Mouse (Mus musculus): ENCODE results near the gene Tmem19. TPM values are rescaled to one million over a fixed set of nuclear protein-coding genes. Genes with fewer than 3 reads are reported as not detected.

Gene Tmem19
- polyA plus RNA-seq, 1 experiment from 2014 or later = 26.5 TPM

- Histone ChIP-seq H3K36me3 (ENCODE audit: control insufficient read depth, insufficient read depth, low read length) (peaks cover 1% of the 10 kb centered on the region), H3K4me1 (replicated peaks; ENCODE audit: control insufficient read depth, insufficient read depth, low read length) (peaks cover 33% of the 10 kb centered on the region; the same call in 1 of the 2 replicates), H3K27ac (ENCODE audit: low read depth) (peak overlapping the region; percentile 98), H3K9ac (ENCODE audit: low read length) (peak overlapping the region; percentile 88), H3K27me3 (replicated peaks; ENCODE audit: control insufficient read depth, insufficient read depth, low read length) (no peaks in the 10 kb centered on the region), H3K4me3 (ENCODE audit: low read depth, low read length) (peak overlapping the region; percentile 79), H3K4me2 (ENCODE audit: low read length) (peak overlapping the region; percentile 68), H3K9me3 (ENCODE audit: control insufficient read depth, low read length) (no peaks in the 10 kb centered on the region)
- ATAC-seq (replicated peaks; ENCODE audit: low FRiP score, low TSS enrichment, low read depth) (no peak), DNase-seq (ENCODE audit: low spot score) (no peak)
- WGBS = 3% methylated on average over 15 of the region's 15 CpGs
Measured at GRCm38 (mm10) chr10:115383644-115384220, 21.4 kb upstream of the Tmem19 start.

- 45% methylated on average over 12 of the region's 12 CpGs for WGBS
- H3K36me3 ChIP-seq (ENCODE audit: control insufficient read depth, insufficient read depth, low read length) = no peaks in the 10 kb centered on the region; the same call in 1 of the 2 replicates
- ATAC-seq (replicated peaks; ENCODE audit: low FRiP score, low TSS enrichment, low read depth) (no peak), DNase-seq (ENCODE audit: low spot score) (no peak)
- no peaks in the 10 kb centered on the region for H3K9me3 ChIP-seq (ENCODE audit: control insufficient read depth, low read length)
- H3K4me1 ChIP-seq (replicated peaks; ENCODE audit: control insufficient read depth, insufficient read depth, low read length) = peaks cover 28% of the 10 kb centered on the region; the same call in 1 of the 2 replicates
- peak overlapping the region; percentile 79 for H3K4me3 ChIP-seq (ENCODE audit: low read depth, low read length)
- peak overlapping the region; percentile 98; the same call in 1 of the 2 replicates for H3K27ac ChIP-seq (ENCODE audit: low read depth)
- peak overlapping the region; percentile 88 for H3K9ac ChIP-seq (ENCODE audit: low read length)
- H3K27me3 ChIP-seq (replicated peaks; ENCODE audit: control insufficient read depth, insufficient read depth, low read length) = no peaks in the 10 kb centered on the region
- H3K4me2 ChIP-seq (ENCODE audit: low read length) = peak overlapping the region; percentile 68
Measured at GRCm38 (mm10) chr10:115382846-115383643, 20.7 kb upstream of the Tmem19 start.

DNA sequence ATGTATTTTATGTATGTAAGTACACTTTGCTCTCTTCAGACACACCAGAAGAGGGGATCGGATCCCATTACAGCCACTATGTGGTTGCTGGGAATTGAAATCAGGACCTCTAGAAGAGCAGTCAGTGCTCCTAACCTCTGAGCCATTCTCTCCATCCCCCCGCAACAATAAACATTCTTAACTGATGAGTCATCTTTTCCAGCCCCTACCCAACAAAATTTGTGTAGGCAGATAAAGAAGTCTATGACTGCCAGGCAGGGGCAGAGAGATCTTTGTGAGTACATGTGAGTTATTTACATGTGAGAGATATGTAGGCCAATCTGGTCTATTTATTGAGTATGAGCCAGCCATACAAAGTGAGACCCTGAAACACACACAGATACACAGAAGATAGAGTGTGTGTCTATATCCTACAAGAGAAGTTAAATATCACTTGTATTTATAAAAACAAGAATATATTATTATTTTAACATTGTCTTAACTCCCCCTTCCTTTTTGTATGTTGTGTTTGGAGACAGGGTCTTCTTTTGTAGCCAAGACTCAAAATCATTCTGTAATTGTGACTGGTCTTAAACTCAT is 19.3 kb upstream of the Tmem19 start:
- Histone ChIP-seq H3K9ac (ENCODE audit: low read length) (no peak overlapping the region), H3K4me2 (ENCODE audit: low read length) (no peak overlapping the region), H3K27me3 (replicated peaks; ENCODE audit: control insufficient read depth, insufficient read depth, low read length) (no peaks in the 10 kb centered on the region), H3K27ac (ENCODE audit: low read depth) (no peak overlapping the region), H3K9me3 (ENCODE audit: control insufficient read depth, low read length) (no peaks in the 10 kb centered on the region), H3K4me3 (ENCODE audit: low read depth, low read length) (no peak overlapping the region), H3K4me1 (replicated peaks; ENCODE audit: control insufficient read depth, insufficient read depth, low read length) (peaks cover 20% of the 10 kb centered on the region; the same call in 1 of the 2 replicates), H3K36me3 (ENCODE audit: control insufficient read depth, insufficient read depth, low read length) (no peaks in the 10 kb centered on the region)
- no peak for DNase-seq (ENCODE audit: low spot score)
- no peak for ATAC-seq (replicated peaks; ENCODE audit: low FRiP score, low TSS enrichment, low read depth)
- WGBS = 63% methylated on average over 2 of the region's 2 CpGs

- DNase-seq (ENCODE audit: low spot score) (no peak), ATAC-seq (replicated peaks; ENCODE audit: low FRiP score, low TSS enrichment, low read depth) (no peak)
- H3K27ac ChIP-seq (ENCODE audit: low read depth) = no peak overlapping the region; the same call in 1 of the 2 replicates
- no peaks in the 10 kb centered on the region for H3K27me3 ChIP-seq (replicated peaks; ENCODE audit: control insufficient read depth, insufficient read depth, low read length)
- no peaks in the 10 kb centered on the region for H3K9me3 ChIP-seq (ENCODE audit: control insufficient read depth, low read length)
- H3K4me2 ChIP-seq (ENCODE audit: low read length) = peak overlapping the region; percentile 90
- peaks cover 12% of the 10 kb centered on the region for H3K4me1 ChIP-seq (replicated peaks; ENCODE audit: control insufficient read depth, insufficient read depth, low read length)
- no peaks in the 10 kb centered on the region for H3K36me3 ChIP-seq (ENCODE audit: control insufficient read depth, insufficient read depth, low read length)
- WGBS = 83% methylated on average over 4 of the region's 4 CpGs
- peak overlapping the region; percentile 65; the same call in 1 of the 2 replicates for H3K4me3 ChIP-seq (ENCODE audit: low read depth, low read length)
- peak overlapping the region; percentile 53; the same call in 1 of the 2 replicates for H3K9ac ChIP-seq (ENCODE audit: low read length)
Measured at GRCm38 (mm10) chr10:115363151-115363550, 850 bp upstream of the Tmem19 start.

DNA sequence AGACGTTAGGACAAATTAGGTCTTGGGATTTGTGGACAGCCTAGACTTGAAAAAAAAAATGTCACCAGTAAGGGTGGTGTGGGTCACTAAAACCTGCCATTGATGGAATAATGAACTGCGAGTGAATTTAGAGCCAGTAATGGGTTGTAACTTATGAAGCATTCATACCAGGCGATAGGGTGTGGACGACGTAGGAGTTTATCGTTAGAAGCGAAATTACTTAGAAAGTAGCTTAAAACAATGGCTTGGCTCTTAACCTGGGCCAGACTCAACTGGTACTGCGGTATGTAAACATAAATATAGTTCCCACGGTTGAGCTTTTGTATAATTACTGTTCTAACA is 293 bp upstream of the Tmem19 start:
- DNase-seq (ENCODE audit: low spot score) (no peak), ATAC-seq (replicated peaks; ENCODE audit: low FRiP score, low TSS enrichment, low read depth) (peak; percentile 24; the same call in 1 of the 2 replicates)
- H3K9ac ChIP-seq (ENCODE audit: low read length) = peak overlapping the region; percentile 53
- H3K27me3 ChIP-seq (replicated peaks; ENCODE audit: control insufficient read depth, insufficient read depth, low read length) = no peaks in the 10 kb centered on the region
- WGBS = 7% methylated on average over 9 of the region's 9 CpGs
- peaks cover 12% of the 10 kb centered on the region for H3K4me1 ChIP-seq (replicated peaks; ENCODE audit: control insufficient read depth, insufficient read depth, low read length)
- H3K4me2 ChIP-seq (ENCODE audit: low read length) = peak overlapping the region; percentile 90
- H3K4me3 ChIP-seq (ENCODE audit: low read depth, low read length) = peak overlapping the region; percentile 65
- H3K36me3 ChIP-seq (ENCODE audit: control insufficient read depth, insufficient read depth, low read length) = no peaks in the 10 kb centered on the region
- peak overlapping the region; percentile 97 for H3K27ac ChIP-seq (ENCODE audit: low read depth)
- H3K9me3 ChIP-seq (ENCODE audit: control insufficient read depth, low read length) = no peaks in the 10 kb centered on the region

GRCm38 (mm10) chr10:115359066-115359465 is 3.2 kb downstream of the Tmem19 start:
- ATAC-seq (replicated peaks; ENCODE audit: low FRiP score, low TSS enrichment, low read depth) (no peak), DNase-seq (ENCODE audit: low spot score) (no peak)
- H3K27ac ChIP-seq (ENCODE audit: low read depth) = no peak overlapping the region
- H3K9me3 ChIP-seq (ENCODE audit: control insufficient read depth, low read length) = no peaks in the 10 kb centered on the region
- no peak overlapping the region for H3K4me2 ChIP-seq (ENCODE audit: low read length)
- no peak overlapping the region for H3K4me3 ChIP-seq (ENCODE audit: low read depth, low read length)
- H3K9ac ChIP-seq (ENCODE audit: low read length) = no peak overlapping the region
- peaks cover 7% of the 10 kb centered on the region; the same call in 1 of the 2 replicates for H3K36me3 ChIP-seq (ENCODE audit: control insufficient read depth, insufficient read depth, low read length)
- H3K27me3 ChIP-seq (replicated peaks; ENCODE audit: control insufficient read depth, insufficient read depth, low read length) = no peaks in the 10 kb centered on the region
- peaks cover 12% of the 10 kb centered on the region for H3K4me1 ChIP-seq (replicated peaks; ENCODE audit: control insufficient read depth, insufficient read depth, low read length)
- WGBS = 87% methylated on average over 7 of the region's 7 CpGs

DNA sequence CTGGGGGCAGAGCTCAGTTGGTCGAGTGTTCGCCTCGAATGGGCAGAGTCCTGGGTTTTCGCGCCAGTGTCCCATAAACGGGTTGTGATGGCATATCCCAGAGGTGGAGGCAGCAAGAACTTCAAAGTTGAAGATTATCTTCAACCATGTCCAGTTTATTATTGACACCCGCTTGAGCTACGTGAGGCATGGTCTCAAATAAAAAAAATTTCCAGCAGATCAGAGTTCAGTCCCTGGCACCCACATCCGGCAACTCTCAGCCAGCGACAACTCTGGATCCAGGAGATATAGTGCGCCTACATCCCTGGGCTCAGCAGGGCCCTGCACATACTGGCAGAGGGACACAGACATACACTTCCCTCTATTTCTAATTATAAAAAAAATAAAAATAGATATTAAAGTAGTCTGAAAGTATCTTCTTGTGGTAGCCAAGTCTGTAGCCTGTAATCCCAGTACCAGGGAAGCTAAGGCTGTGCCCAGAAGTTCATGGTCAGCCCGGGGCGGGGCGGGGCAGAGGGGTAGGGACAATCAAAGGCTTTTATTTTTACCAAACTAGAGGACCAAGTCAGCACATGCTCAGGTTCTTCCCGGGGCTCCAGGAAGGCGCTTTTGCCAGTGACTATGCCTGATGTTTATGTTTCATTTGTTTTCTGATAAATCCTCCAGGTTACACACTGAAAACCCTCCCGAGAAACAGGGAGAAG is 3.9 kb downstream of the Tmem19 start:
- no peak overlapping the region for H3K27ac ChIP-seq (ENCODE audit: low read depth)
- H3K9me3 ChIP-seq (ENCODE audit: control insufficient read depth, low read length) = no peaks in the 10 kb centered on the region
- H3K4me1 ChIP-seq (replicated peaks; ENCODE audit: control insufficient read depth, insufficient read depth, low read length) = peaks cover 12% of the 10 kb centered on the region
- no peak overlapping the region for H3K4me2 ChIP-seq (ENCODE audit: low read length)
- WGBS = 92% methylated on average over 17 of the region's 17 CpGs
- no peak overlapping the region for H3K4me3 ChIP-seq (ENCODE audit: low read depth, low read length)
- H3K36me3 ChIP-seq (ENCODE audit: control insufficient read depth, insufficient read depth, low read length) = peaks cover 7% of the 10 kb centered on the region; the same call in 1 of the 2 replicates
- DNase-seq (ENCODE audit: low spot score) (no peak), ATAC-seq (replicated peaks; ENCODE audit: low FRiP score, low TSS enrichment, low read depth) (no peak)
- no peaks in the 10 kb centered on the region for H3K27me3 ChIP-seq (replicated peaks; ENCODE audit: control insufficient read depth, insufficient read depth, low read length)
- no peak overlapping the region for H3K9ac ChIP-seq (ENCODE audit: low read length)

- peaks cover 2% of the 10 kb centered on the region; the same call in 1 of the 2 replicates for H3K4me1 ChIP-seq (replicated peaks; ENCODE audit: control insufficient read depth, insufficient read depth, low read length)
- H3K4me2 ChIP-seq (ENCODE audit: low read length) = no peak overlapping the region
- no peak for ATAC-seq (replicated peaks; ENCODE audit: low FRiP score, low TSS enrichment, low read depth)
- H3K36me3 ChIP-seq (ENCODE audit: control insufficient read depth, insufficient read depth, low read length) = peaks cover 7% of the 10 kb centered on the region; the same call in 1 of the 2 replicates
- no peaks in the 10 kb centered on the region for H3K9me3 ChIP-seq (ENCODE audit: control insufficient read depth, low read length)
- no peak overlapping the region for H3K9ac ChIP-seq (ENCODE audit: low read length)
- H3K27me3 ChIP-seq (replicated peaks; ENCODE audit: control insufficient read depth, insufficient read depth, low read length) = no peaks in the 10 kb centered on the region
- DNase-seq (ENCODE audit: low spot score) = no peak
- H3K27ac ChIP-seq (ENCODE audit: low read depth) = no peak overlapping the region
- H3K4me3 ChIP-seq (ENCODE audit: low read depth, low read length) = no peak overlapping the region
- WGBS = 87% methylated on average over 5 of the region's 7 CpGs
Measured at GRCm38 (mm10) chr10:115356106-115356505, 6.2 kb downstream of the Tmem19 start.
